Mouse (Mus musculus) midbrain, embryonic 14.5 days (tissue): ENCODE measurements around the gene Mdh1. TPM values are rescaled to one million over a fixed set of nuclear protein-coding genes. Genes with fewer than 3 reads are reported as not detected.
"Not testable (repeated sequence)": the region's sequence is repeated elsewhere in the genome, so short reads cannot be mapped to it uniquely, and the experiment has no call there.

Experiments
- ATAC-seq: fragments of 200-750 bp; cut with Nextera tagmentation; 2 replicates; pipeline ENCODE4 v1.8.0; 2017; ENCODE audit warnings: moderate number of reproducible peaks, moderate library complexity; ENCODE audit not compliant: low FRiP score, low TSS enrichment
- DNase-seq: peaks from one replicate; pipeline ENCODE4 v3.0.0-alpha.2; 2015
- H3K27ac ChIP-seq: fragments of 300-500 bp; sonication (generic); replicated peaks from 2 replicates; pipeline ENCODE4 v1.5.1; 2014; ENCODE audit warnings: mild to moderate bottlenecking, low read depth, low read length, moderate library complexity
- H3K27me3 ChIP-seq: fragments of 300-500 bp; sonication (generic); 2 replicates; pipeline ENCODE4 v1.6.1; 2014; ENCODE audit warnings: low read length, control low read depth, mixed read lengths; ENCODE audit not compliant: control insufficient read depth, insufficient read depth
- H3K36me3 ChIP-seq: fragments of 300-500 bp; sonication (generic); 2 replicates; pipeline ENCODE4 v1.6.1; 2014; ENCODE audit warnings: low read length, control low read depth; ENCODE audit not compliant: control insufficient read depth, insufficient read depth
- H3K4me1 ChIP-seq: fragments of 300-500 bp; sonication (generic); 2 replicates; pipeline ENCODE4 v1.6.1; 2014; ENCODE audit warnings: mild to moderate bottlenecking, antibody characterized with exemption, low read length, control low read depth; ENCODE audit not compliant: control insufficient read depth, insufficient read depth
- H3K4me2 ChIP-seq: fragments of 300-500 bp; sonication (generic); 2 replicates; pipeline ENCODE4 v1.6.1; 2014; ENCODE audit warnings: mild to moderate bottlenecking, low read length, moderate library complexity
- H3K4me3 ChIP-seq: fragments of 300-500 bp; sonication (generic); replicated peaks from 2 replicates; pipeline ENCODE4 v1.5.1; 2014; ENCODE audit warnings: low read depth, low read length
- H3K9ac ChIP-seq: fragments of 300-500 bp; sonication (generic); replicated peaks from 2 replicates; pipeline ENCODE4 v1.6.1; 2014; ENCODE audit warnings: mild to moderate bottlenecking, low read length, moderate library complexity
- H3K9me3 ChIP-seq: fragments of 300-500 bp; sonication (generic); 2 replicates; pipeline ENCODE4 v1.6.1; 2016; ENCODE audit warnings: low read length, control low read depth, mixed read lengths; ENCODE audit not compliant: control insufficient read depth
- WGBS: fragments of 180-500 bp; shearing (Covaris S2); extraction: QIAGEN DNeasy Blood & Tissue Kit; methylation state at CpG from one replicate; pipeline ENCODE4 v1.1.7; 2014; 5-methylcytosine and 5-hydroxymethylcytosine counted together
- microRNA-seq: library from miRNA; unstranded; fragments of <30 nt; microRNA quantifications from one replicate; pipeline ENCODE4, GENCODE M21; 2016
- polyA plus RNA-seq: library from polyadenylated mRNA; unstranded; fragments of >200 nt; fragmentation: Nextera tagmentation; extraction: Ambion mirVana; gene quantifications from 2 replicates; pipeline ENCODE4 v1.2.1, GENCODE M21; 2014

Mdh1 gene
- polyA plus RNA-seq, 1 experiment from 2014 or later = 551 TPM

GRCm38 (mm10) chr11:21530856-21531255 is 41.3 kb downstream of the Mdh1 start:
- H3K27me3 ChIP-seq, H3K4me2 ChIP-seq, DNase-seq, H3K9ac ChIP-seq, H3K4me1 ChIP-seq, H3K36me3 ChIP-seq, H3K27ac ChIP-seq, H3K9me3 ChIP-seq, H3K4me3 ChIP-seq, ATAC-seq: not testable (repeated sequence)
- WGBS = 92% methylated on average over 2 of the region's 2 CpGs

- Histone ChIP-seq H3K9ac (no peak overlapping the region), H3K4me2 (no peak overlapping the region), H3K36me3 (no peaks in the 10 kb centered on the region), H3K27me3 (no peaks in the 10 kb centered on the region), H3K27ac (no peak overlapping the region), H3K4me1 (no peaks in the 10 kb centered on the region), H3K4me3 (no peak overlapping the region), H3K9me3 (no peaks in the 10 kb centered on the region)
- no peak for DNase-seq
- no peak for ATAC-seq
- 81% methylated on average over 2 of the region's 2 CpGs for WGBS
Measured at GRCm38 (mm10) chr11:21528676-21529394, 43.3 kb downstream of the Mdh1 start.

- ATAC-seq = no peak
- Histone ChIP-seq H3K27me3 (no peaks in the 10 kb centered on the region), H3K9me3 (no peaks in the 10 kb centered on the region), H3K4me3 (no peak overlapping the region), H3K4me2 (no peak overlapping the region), H3K27ac (no peak overlapping the region), H3K36me3 (no peaks in the 10 kb centered on the region), H3K4me1 (no peaks in the 10 kb centered on the region), H3K9ac (no peak overlapping the region)
- 91% methylated on average over 9 of the region's 9 CpGs for WGBS
- DNase-seq = no peak
Measured at GRCm38 (mm10) chr11:21517726-21518125, 54.4 kb downstream of the Mdh1 start.

- H3K36me3 ChIP-seq, H3K4me2 ChIP-seq, ATAC-seq, H3K4me1 ChIP-seq, DNase-seq, H3K27me3 ChIP-seq, H3K4me3 ChIP-seq, H3K27ac ChIP-seq, H3K9ac ChIP-seq, H3K9me3 ChIP-seq: not testable (repeated sequence)
- 94% methylated on average over 1 of the region's 1 CpGs for WGBS
Measured at GRCm38 (mm10) chr11:21516396-21516795, 55.8 kb downstream of the Mdh1 start.

- H3K4me2 ChIP-seq, ATAC-seq, H3K9ac ChIP-seq, H3K4me3 ChIP-seq, DNase-seq, H3K4me1 ChIP-seq, H3K9me3 ChIP-seq, H3K27me3 ChIP-seq, H3K27ac ChIP-seq, H3K36me3 ChIP-seq: not testable (repeated sequence)
- WGBS = 88% methylated on average over 1 of the region's 1 CpGs
Measured at GRCm38 (mm10) chr11:21510577-21510976, 61.6 kb downstream of the Mdh1 start.

- H3K36me3 ChIP-seq, H3K4me2 ChIP-seq, H3K27ac ChIP-seq, H3K9ac ChIP-seq, H3K27me3 ChIP-seq, H3K9me3 ChIP-seq, H3K4me3 ChIP-seq, ATAC-seq, DNase-seq, H3K4me1 ChIP-seq: not testable (repeated sequence)
- 78% methylated on average over 1 of the region's 1 CpGs for WGBS
Measured at GRCm38 (mm10) chr11:21508713-21509112, 63.5 kb downstream of the Mdh1 start.

GRCm38 (mm10) chr11:21507073-21507472 is 65.1 kb downstream of the Mdh1 start:
- not testable (repeated sequence) for H3K4me2 ChIP-seq, H3K27me3 ChIP-seq, H3K9ac ChIP-seq, H3K4me1 ChIP-seq, DNase-seq, H3K9me3 ChIP-seq, H3K4me3 ChIP-seq, H3K36me3 ChIP-seq, ATAC-seq, H3K27ac ChIP-seq
- 86% methylated on average over 5 of the region's 5 CpGs for WGBS

Small RNA genes lying within 50 kb of the gene (microRNA-seq; reads per million reads assigned to microRNA genes)
- not detected for gene Gm22990

Other genes with a start within 250 kb of the Mdh1 start
- gene Ugp2, start 201.2 kb downstream of the Mdh1 start, polyA plus RNA-seq = 54.9 and 59.8 TPM in 2 replicates
- 7.2 and 12.4 TPM in 2 replicates for gene Wdpcp, start 132 bp downstream of the Mdh1 start, polyA plus RNA-seq